Mouse (Mus musculus): ENCODE measurements around the gene Gpr26. TPM values are rescaled to one million over a fixed set of nuclear protein-coding genes. Genes with fewer than 3 reads are reported as not detected.

Gpr26 gene
- polyA plus RNA-seq, 1 experiment: not detected

DNA sequence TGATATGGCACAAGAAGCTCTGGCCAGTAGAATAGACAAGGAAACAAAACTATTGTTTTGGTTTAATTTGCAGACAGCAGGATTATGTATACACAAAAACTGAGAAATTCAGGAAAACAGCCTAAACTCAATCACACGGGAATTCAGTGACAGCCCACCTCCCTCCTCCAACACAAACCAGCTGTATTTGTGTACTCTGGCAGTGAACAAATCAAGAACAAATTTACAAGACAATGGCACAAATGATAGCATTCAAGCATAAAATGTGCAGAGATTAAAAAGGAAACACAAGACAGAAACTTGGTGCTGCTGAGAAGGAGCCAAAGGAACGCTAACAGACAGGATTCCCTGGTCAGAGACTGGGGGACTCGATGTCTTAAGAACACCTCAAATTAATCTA, 12.9 kb upstream of the Gpr26 start:
- Histone ChIP-seq H3ac (ENCODE audit: control insufficient read depth, insufficient read length, low read depth) (no peak overlapping the region), H3K27me3 (ENCODE audit: control insufficient read depth, insufficient read depth, insufficient read length) (no peaks in the 10 kb centered on the region), H3K36me3 (ENCODE audit: control insufficient read depth, insufficient read depth) (no peaks in the 10 kb centered on the region), H3K79me3 (ENCODE audit: low read depth) (no peaks in the 10 kb centered on the region), H3K79me2 (ENCODE audit: control insufficient read depth, insufficient read depth) (no peaks in the 10 kb centered on the region), H3K4me3 (ENCODE audit: insufficient read depth, poor library complexity, severe bottlenecking) (no peak overlapping the region)
- TF ChIP-seq MAX (IDR thresholded peaks at IDR 0.05): no peak
- no peak for TF ChIP-seq USF1 (IDR thresholded peaks at IDR 0.05; ENCODE audit: low read depth)
- no peak for TF ChIP-seq MYOG (IDR thresholded peaks at IDR 0.05; ENCODE audit: control insufficient read depth, extremely low read depth, insufficient read length)
- TF ChIP-seq CTCF (IDR thresholded peaks at IDR 0.05; ENCODE audit: control insufficient read depth, insufficient read depth, insufficient read length): no peak
- no peak for TF ChIP-seq CEBPB (IDR thresholded peaks at IDR 0.05; ENCODE audit: low read depth)
- TF ChIP-seq MYOD1 (IDR thresholded peaks at IDR 0.05; ENCODE audit: control insufficient read depth, insufficient read length, low read depth): no peak
- no peak for TF ChIP-seq FOSL1 (IDR thresholded peaks at IDR 0.05; ENCODE audit: insufficient read depth, low read length, poor library complexity, severe bottlenecking)

DNA sequence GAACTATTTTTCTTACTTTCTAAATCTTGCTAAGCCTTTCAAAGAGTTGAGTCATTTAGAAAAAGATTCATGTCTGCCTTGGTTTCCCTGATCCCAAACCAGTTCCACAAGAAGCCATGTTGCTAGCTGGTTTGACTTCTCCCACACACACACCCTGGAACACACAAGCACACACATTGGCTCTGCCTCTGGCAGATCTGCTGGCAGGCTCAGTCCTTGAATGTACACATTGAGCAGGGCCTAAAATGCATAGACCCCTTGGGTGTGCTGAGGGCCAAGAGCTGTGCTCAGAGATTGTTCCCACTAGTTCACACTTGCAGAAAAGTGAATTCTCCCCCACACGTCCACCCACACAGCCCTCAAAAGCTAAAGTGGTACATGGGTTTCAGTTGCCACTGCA, 7.6 kb upstream of the Gpr26 start:
- H3K27me3 ChIP-seq (ENCODE audit: control insufficient read depth, insufficient read depth, insufficient read length): no peaks in the 10 kb centered on the region
- no peaks in the 10 kb centered on the region for H3K79me2 ChIP-seq (ENCODE audit: control insufficient read depth, insufficient read depth)
- H3K4me3 ChIP-seq (ENCODE audit: insufficient read depth, poor library complexity, severe bottlenecking): no peak overlapping the region
- H3K36me3 ChIP-seq (ENCODE audit: control insufficient read depth, insufficient read depth): no peaks in the 10 kb centered on the region
- no peaks in the 10 kb centered on the region for H3K79me3 ChIP-seq (ENCODE audit: low read depth)
- TF ChIP-seq CTCF (IDR thresholded peaks at IDR 0.05; ENCODE audit: control insufficient read depth, insufficient read depth, insufficient read length) (no peak), FOSL1 (IDR thresholded peaks at IDR 0.05; ENCODE audit: insufficient read depth, low read length, poor library complexity, severe bottlenecking) (no peak), USF1 (IDR thresholded peaks at IDR 0.05; ENCODE audit: low read depth) (no peak)
- no peak overlapping the region for H3ac ChIP-seq (ENCODE audit: control insufficient read depth, insufficient read length, low read depth)

DNA sequence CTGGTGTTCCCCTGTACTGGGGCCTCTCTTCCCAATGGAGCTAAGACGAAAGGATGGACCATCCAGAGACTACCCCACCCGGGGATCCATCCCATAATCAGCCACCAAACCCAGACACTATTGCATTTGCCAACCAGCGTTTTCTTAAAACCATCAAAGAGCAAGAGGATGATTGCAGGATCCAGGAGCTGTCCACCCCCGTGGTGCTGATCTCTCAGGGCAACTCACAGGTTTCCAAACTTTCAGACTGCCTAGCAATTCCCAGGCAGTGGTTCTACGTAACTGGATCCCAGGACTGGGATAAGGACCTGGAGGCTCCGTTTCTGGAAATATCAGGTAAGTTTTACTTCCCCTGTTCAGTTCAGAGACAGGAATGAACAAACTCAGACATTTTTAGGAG, 5.7 kb upstream of the Gpr26 start:
- H3K79me2 ChIP-seq (ENCODE audit: control insufficient read depth, insufficient read depth): no peaks in the 10 kb centered on the region
- no peaks in the 10 kb centered on the region for H3K27me3 ChIP-seq (ENCODE audit: control insufficient read depth, insufficient read depth, insufficient read length)

DNA sequence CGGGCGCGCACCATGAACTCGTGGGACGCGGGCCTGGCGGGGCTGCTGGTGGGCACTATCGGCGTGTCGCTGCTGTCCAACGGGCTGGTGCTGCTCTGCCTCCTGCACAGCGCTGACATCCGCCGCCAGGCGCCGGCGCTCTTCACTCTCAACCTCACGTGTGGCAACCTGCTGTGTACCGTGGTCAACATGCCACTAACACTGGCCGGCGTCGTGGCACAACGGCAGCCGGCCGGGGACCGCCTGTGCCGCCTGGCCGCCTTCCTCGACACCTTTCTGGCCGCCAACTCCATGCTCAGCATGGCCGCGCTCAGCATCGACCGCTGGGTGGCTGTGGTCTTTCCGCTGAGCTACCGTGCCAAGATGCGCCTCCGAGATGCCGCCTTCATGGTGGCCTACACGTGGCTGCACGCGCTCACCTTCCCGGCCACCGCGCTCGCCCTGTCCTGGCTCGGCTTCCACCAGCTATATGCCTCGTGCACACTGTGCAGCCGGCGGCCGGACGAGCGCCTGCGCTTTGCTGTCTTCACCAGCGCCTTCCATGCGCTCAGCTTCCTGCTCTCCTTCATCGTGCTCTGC, 745 bp downstream of the Gpr26 start:
- no peak for TF ChIP-seq CEBPB (IDR thresholded peaks at IDR 0.05; ENCODE audit: low read depth)
- TF ChIP-seq MAX (IDR thresholded peaks at IDR 0.05): no peak
- TF ChIP-seq MYOD1 (IDR thresholded peaks at IDR 0.05; ENCODE audit: control insufficient read depth, insufficient read length, low read depth): no peak
- TF ChIP-seq MYOG (IDR thresholded peaks at IDR 0.05; ENCODE audit: control insufficient read depth, extremely low read depth, insufficient read length): no peak
- TF ChIP-seq CTCF (IDR thresholded peaks at IDR 0.05; ENCODE audit: control insufficient read depth, insufficient read depth, insufficient read length): no peak
- no peak for TF ChIP-seq FOSL1 (IDR thresholded peaks at IDR 0.05; ENCODE audit: insufficient read depth, low read length, poor library complexity, severe bottlenecking)
- no peak for TF ChIP-seq USF1 (IDR thresholded peaks at IDR 0.05; ENCODE audit: low read depth)
- Histone ChIP-seq H3K79me2 (ENCODE audit: control insufficient read depth, insufficient read depth) (no peaks in the 10 kb centered on the region), H3K36me3 (ENCODE audit: control insufficient read depth, insufficient read depth) (no peaks in the 10 kb centered on the region), H3ac (ENCODE audit: control insufficient read depth, insufficient read length, low read depth) (no peak overlapping the region), H3K4me3 (ENCODE audit: insufficient read depth, poor library complexity, severe bottlenecking) (no peak overlapping the region), H3K79me3 (ENCODE audit: low read depth) (no peaks in the 10 kb centered on the region), H3K27me3 (ENCODE audit: control insufficient read depth, insufficient read depth, insufficient read length) (peaks cover 20% of the 10 kb centered on the region)

More for the DNA sequence above, 5.7 kb upstream of the Gpr26 start:
- Histone ChIP-seq H3K79me3 (ENCODE audit: low read depth) (no peaks in the 10 kb centered on the region), H3K36me3 (ENCODE audit: control insufficient read depth, insufficient read depth) (no peaks in the 10 kb centered on the region), H3K4me3 (ENCODE audit: insufficient read depth, poor library complexity, severe bottlenecking) (no peak overlapping the region), H3ac (ENCODE audit: control insufficient read depth, insufficient read length, low read depth) (no peak overlapping the region)
- no peak for TF ChIP-seq MYOD1 (IDR thresholded peaks at IDR 0.05; ENCODE audit: control insufficient read depth, insufficient read length, low read depth)
- no peak for TF ChIP-seq CTCF (IDR thresholded peaks at IDR 0.05; ENCODE audit: control insufficient read depth, insufficient read depth, insufficient read length)
- TF ChIP-seq USF1 (IDR thresholded peaks at IDR 0.05; ENCODE audit: low read depth): no peak
- TF ChIP-seq MAX (IDR thresholded peaks at IDR 0.05): no peak
- TF ChIP-seq CEBPB (IDR thresholded peaks at IDR 0.05; ENCODE audit: low read depth): no peak
- no peak for TF ChIP-seq MYOG (IDR thresholded peaks at IDR 0.05; ENCODE audit: control insufficient read depth, extremely low read depth, insufficient read length)
- no peak for TF ChIP-seq FOSL1 (IDR thresholded peaks at IDR 0.05; ENCODE audit: insufficient read depth, low read length, poor library complexity, severe bottlenecking)

DNA sequence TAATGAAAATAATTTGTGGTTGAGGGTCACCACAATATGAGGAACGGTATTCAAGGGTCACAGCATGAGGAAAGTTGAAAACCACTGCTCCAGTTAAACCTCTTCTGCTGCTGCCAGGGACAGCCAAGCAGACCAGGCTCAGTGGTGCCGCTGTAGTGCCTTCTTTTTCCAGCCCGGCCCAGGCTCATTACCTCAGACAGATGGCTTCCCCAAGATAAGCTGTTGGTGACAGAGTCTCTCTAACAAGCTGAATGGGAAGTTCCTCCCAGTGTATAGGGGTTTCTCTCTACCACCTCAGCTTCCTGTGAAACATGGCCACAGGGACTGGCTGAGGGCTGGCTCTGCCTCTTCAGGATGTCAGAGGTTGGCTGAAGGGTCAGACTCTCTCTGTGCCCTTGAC, 4.0 kb downstream of the Gpr26 start:
- Histone ChIP-seq H3K36me3 (ENCODE audit: control insufficient read depth, insufficient read depth) (no peaks in the 10 kb centered on the region), H3K4me3 (ENCODE audit: insufficient read depth, poor library complexity, severe bottlenecking) (no peak overlapping the region), H3K79me3 (ENCODE audit: low read depth) (no peaks in the 10 kb centered on the region), H3ac (ENCODE audit: control insufficient read depth, insufficient read length, low read depth) (no peak overlapping the region), H3K27me3 (ENCODE audit: control insufficient read depth, insufficient read depth, insufficient read length) (peaks cover 34% of the 10 kb centered on the region), H3K79me2 (ENCODE audit: control insufficient read depth, insufficient read depth) (no peaks in the 10 kb centered on the region)
- TF ChIP-seq MAX (IDR thresholded peaks at IDR 0.05): no peak
- no peak for TF ChIP-seq CTCF (IDR thresholded peaks at IDR 0.05; ENCODE audit: control insufficient read depth, insufficient read depth, insufficient read length)
- no peak for TF ChIP-seq MYOG (IDR thresholded peaks at IDR 0.05; ENCODE audit: control insufficient read depth, extremely low read depth, insufficient read length)
- no peak for TF ChIP-seq CEBPB (IDR thresholded peaks at IDR 0.05; ENCODE audit: low read depth)
- no peak for TF ChIP-seq USF1 (IDR thresholded peaks at IDR 0.05; ENCODE audit: low read depth)
- TF ChIP-seq FOSL1 (IDR thresholded peaks at IDR 0.05; ENCODE audit: insufficient read depth, low read length, poor library complexity, severe bottlenecking): no peak
- TF ChIP-seq MYOD1 (IDR thresholded peaks at IDR 0.05; ENCODE audit: control insufficient read depth, insufficient read length, low read depth): no peak

DNA sequence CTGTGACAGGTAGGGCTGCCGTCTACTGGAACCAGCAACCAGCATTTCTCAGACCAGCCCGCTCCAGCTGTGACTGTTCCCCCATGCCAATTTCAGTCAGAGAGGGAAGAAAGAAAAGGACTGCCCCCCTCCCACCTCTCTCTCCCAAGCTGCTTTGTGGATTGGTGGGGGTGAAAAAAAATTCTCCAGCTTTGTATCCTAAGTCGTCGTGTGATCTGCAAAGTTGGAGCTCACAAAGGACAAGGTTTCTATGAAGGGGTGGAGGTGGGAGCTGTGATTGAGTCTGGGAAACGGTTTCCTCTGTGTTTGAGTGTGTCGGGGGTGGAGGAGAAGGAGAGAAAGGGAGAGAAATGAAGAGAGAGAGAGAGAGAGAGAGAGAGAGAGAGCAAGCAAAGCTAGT, 9.6 kb downstream of the Gpr26 start:
- H3K4me3 ChIP-seq (ENCODE audit: insufficient read depth, poor library complexity, severe bottlenecking): no peak overlapping the region
- no peaks in the 10 kb centered on the region for H3K36me3 ChIP-seq (ENCODE audit: control insufficient read depth, insufficient read depth)
- peaks cover 23% of the 10 kb centered on the region for H3K27me3 ChIP-seq (ENCODE audit: control insufficient read depth, insufficient read depth, insufficient read length)
- no peaks in the 10 kb centered on the region for H3K79me2 ChIP-seq (ENCODE audit: control insufficient read depth, insufficient read depth)
- TF ChIP-seq FOSL1 (IDR thresholded peaks at IDR 0.05; ENCODE audit: insufficient read depth, low read length, poor library complexity, severe bottlenecking) (no peak), MYOD1 (IDR thresholded peaks at IDR 0.05; ENCODE audit: control insufficient read depth, insufficient read length, low read depth) (no peak), CEBPB (IDR thresholded peaks at IDR 0.05; ENCODE audit: low read depth) (no peak), MYOG (IDR thresholded peaks at IDR 0.05; ENCODE audit: control insufficient read depth, extremely low read depth, insufficient read length) (no peak), CTCF (IDR thresholded peaks at IDR 0.05; ENCODE audit: control insufficient read depth, insufficient read depth, insufficient read length) (no peak), USF1 (IDR thresholded peaks at IDR 0.05; ENCODE audit: low read depth) (no peak), MAX (IDR thresholded peaks at IDR 0.05) (no peak)
- no peaks in the 10 kb centered on the region for H3K79me3 ChIP-seq (ENCODE audit: low read depth)
- no peak overlapping the region for H3ac ChIP-seq (ENCODE audit: control insufficient read depth, insufficient read length, low read depth)
